Mouse (Mus musculus): ENCODE data around the gene Acvr1c.

GRCm38 (mm10) chr2:58329589-58329988, 28.1 kb downstream of the Acvr1c start:
- TF ChIP-seq CTCF (IDR thresholded peaks at IDR 0.05; ENCODE audit: borderline replicate concordance, extremely low read depth, insufficient read depth, insufficient read length) (no peak), POLR2A (IDR thresholded peaks at IDR 0.05; ENCODE audit: borderline replicate concordance, extremely low read depth, insufficient read depth, insufficient read length, poor library complexity, severe bottlenecking) (no peak)
